Mouse (Mus musculus) hematopoietic stem cell, adult 5-6 weeks (primary cell): ENCODE results near the gene Msl1. TPM values are rescaled to one million over a fixed set of nuclear protein-coding genes. Genes with fewer than 3 reads are reported as not detected.
A peak's percentile ranks its signal among the peaks of the same experiment; 100 is the strongest.

Experiments
- ATAC-seq, 2 experiments: fragments of 125-278 bp in 1 of 2; replicated peaks in 1 of 2; 2 replicates each; pipeline ENCODE4 v1.8.0; 2016 to 2017; ENCODE audit warnings: inconsistent platforms in 2 of 2, mild to moderate bottlenecking in 2 of 2, moderate number of reproducible peaks in 2 of 2, low read depth in 1 of 2, moderate TSS enrichment in 1 of 2; ENCODE audit not compliant: low FRiP score in 2 of 2, poor library complexity in 2 of 2, severe bottlenecking in 2 of 2, insufficient read depth in 1 of 2, low TSS enrichment in 1 of 2
- total RNA-seq: library from RNA; stranded (forward); fragments of 172-1452, 232-1000 nt; gene quantifications from 2 replicates; pipeline ENCODE4 v1.2.3, GENCODE M21; 2017

Gene Msl1
- total RNA-seq, 1 experiment from 2014 or later: 82.7 TPM

DNA sequence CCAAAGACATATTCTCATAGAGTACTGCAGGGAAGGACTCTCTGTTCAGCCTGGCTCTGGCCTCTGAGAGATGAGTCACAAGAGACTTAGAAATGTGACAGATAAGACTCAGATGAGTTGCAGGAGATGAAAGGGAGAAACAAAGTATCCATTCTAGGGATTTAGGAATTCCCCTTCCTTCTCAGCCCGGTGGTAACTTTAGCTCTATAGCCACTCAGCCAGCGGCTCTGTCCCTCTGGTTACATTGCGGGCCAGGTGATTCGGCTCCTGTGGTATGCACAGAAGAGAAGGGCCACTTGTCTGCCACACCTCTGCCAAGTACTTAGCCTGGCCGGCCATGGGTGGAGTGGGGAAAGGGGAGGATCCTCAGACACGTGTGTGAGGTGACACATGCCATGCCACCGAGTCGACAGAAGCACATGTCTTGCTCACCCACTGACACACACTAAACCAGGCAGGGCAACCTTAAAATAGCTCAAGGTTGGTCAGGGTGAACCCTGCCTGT lies 22.6 kb upstream of the Msl1 start:
- ATAC-seq: no peak

DNA sequence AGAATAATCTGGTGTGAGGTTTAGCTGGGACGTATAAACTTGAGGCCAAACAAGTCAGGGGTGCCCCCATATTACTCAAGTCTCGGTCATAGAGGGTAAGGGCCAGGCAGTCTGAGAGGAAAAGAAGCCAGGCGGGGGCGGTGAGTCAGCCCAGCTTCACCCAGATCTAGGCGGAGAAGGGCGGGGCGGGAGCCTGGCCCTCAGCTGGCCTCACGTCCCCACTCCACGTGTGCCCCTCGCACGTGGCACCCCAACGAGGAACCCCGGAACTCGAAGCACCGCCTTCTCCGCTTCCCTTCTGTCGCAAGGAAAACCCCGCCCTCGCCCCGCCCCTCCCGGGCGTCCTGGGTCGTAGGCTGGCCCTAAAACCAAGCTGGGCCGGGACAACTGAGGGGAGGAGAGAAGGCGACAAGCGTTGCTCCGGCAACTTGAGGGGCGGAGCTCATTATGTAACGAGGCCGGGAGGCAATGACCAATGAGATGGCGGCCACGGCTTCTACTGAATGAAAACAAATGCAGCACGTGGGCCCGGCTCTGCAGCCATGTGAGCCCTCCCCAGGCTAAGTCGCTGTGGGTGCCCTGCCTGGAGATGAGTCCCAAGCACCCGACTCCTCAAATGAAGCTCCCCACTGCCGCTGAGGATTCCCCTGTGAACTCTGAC lies 21.6 kb upstream of the Msl1 start:
- peak; percentile 74 to 89 for ATAC-seq

DNA sequence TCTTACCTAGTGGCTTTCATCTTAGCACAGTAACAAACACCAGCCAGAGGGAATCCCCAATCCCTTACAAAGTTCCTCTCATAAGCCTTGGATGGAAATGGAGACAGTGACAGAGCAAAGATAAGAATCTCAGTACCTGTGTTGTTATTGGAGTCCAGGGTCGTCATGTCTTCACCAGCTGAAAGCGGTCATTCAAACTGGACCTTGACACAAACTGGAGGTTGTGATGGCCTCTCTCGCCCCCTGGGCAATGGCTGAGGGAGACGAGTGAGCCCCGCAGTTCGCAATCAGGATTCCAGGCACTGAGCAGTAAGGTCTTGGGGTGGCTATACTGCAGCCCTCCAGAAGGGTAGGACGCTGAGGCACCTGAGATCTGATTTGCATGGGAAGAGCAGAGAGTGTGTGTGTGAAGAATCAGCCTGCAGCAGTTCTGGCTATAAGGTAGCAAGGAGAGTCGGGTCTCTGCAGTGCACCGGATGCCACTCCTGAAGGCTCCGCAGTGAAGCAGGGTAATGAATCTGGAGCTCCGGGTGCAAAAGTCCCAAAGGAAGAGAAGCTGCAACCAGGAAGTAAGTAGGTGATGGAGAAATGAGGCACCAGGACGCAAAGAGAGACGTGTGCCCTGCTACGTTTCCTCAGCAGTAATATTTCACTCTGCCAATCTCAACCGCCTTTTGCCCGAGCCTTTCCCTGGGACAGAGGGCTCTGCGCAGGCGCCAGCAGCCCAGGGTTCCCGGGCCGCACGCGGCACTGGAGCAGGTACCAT lies 20.6 kb upstream of the Msl1 start, which contains the start of gene Nr1d1:
Nr1d1 (minus strand) TSS at position 752 of the 766 bp plus-strand sequence.
- ATAC-seq: no peak

DNA sequence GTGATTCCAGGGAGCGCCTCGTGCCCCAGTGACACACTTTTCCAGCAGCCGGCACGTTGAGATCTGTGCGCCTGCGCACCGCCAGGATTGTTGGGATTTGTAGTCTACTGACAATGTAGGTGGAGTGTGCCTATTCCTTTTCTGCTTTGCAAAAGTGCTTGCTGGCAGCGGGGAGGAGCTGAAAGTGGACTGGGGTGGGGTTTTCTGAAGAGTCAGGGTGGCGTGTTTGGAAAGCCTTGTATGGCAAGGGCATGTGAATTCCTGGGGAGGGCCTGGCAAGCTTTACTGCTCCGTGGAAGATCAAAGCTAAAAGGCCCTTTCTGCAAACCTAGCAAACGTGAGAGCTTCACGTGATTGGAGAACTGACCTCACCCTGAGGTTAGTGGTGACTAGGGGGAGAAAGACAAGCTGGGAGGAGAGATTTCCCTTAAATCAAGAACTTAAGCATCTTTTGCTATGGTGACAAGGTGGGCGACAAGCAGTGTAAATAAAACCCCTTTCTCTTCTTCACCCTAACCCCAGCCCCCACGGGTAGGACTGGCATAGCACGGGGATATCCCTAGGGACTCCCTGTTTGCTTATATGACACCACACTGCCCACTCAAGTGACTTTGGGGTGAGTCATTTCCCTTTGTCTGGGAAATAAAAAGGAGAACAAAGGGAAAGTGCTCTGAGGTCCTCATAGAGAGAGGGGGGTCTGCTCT lies 19.8 kb upstream of the Msl1 start:
- ATAC-seq: peak; percentile 56 to 57

DNA sequence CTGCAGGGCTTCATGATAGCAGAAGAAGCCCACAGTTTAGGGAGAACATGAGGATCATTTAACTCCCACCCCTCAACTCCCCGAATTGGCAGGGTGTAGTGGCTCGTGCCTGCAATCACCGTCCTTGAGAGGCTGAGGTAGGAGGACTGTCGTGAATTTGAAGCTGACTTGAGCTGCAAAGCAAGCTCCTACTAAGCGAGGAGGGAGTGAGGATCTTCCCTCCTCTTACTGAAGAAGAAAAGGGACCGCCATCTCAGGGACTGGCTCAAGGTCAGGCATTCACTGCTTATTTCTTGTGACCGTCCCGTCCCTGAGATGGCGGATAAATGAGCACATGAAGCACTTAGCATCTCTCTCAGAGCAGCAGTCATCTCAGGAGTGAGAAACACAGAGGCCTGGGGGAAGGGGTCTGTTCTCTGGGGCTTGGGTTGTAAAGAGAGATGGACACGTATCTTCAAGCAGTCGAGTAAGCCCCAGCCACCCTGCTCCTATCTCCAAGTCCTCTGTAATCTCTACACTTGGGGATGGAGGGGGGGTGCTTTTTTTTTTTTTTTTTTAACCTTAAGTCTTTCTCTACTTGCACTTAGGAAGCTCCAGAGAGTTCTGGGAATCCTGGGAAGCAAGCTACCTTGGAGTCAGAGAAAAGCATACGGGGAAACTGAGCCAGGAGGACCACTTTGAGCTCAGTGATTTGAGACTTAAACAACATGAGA lies 19.1 kb upstream of the Msl1 start:
- ATAC-seq: no peak

DNA sequence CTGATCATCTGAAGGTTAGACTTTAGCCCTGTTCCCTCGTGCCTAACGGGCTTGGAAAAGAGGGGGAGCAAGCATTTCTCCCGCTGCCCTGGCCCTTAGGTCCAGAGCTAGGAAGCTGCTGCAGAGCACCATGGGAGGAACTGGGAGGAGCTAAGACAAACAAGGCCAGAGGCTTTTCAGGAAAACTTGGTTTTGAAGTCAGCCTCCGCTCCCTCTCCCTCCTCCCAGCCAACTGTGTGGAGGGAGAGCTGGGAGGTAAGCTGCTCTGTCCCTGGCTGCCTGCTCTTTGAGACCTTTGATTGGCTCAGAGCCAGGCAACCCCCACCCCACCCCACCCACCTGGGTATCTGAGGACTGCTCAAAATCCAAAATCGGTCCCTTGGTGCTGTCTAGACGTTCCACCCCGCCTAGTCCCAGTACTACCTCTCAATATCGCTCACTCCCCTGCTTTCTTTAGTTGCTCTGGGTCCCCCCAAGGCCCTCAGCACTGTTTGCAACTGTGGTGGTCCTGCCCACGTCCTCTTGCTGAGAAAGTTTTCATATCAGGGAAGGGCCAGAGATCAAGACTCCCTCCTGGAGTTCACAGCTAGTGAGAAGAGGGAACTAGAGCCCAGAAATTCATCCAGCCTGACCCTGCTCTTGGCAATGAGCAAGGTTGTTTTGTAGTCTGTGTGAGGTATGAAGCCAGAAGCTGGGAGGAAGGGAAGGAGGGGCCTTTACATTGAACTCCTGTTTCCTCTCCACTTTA lies 18.3 kb upstream of the Msl1 start:
- no peak for ATAC-seq

DNA sequence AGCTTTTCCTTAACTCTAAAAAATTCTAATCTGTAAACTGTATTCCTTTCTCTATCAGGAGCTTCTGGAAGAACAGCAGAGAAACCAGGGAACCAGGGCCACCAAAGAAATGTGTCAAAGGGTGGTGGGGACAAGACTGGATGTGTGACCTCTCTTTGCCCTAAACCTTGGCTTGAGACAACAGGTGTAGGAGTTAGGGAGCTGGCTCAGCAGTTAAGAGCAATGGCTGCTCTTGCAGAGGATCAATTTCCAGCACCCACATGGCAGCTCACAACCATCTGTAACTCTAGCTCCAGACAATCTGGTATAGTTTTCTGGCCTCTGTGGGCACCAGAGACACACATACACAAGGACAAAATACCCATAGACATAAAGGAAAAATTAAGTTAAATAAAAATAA lies 17.4 kb upstream of the Msl1 start:
- no peak for ATAC-seq

DNA sequence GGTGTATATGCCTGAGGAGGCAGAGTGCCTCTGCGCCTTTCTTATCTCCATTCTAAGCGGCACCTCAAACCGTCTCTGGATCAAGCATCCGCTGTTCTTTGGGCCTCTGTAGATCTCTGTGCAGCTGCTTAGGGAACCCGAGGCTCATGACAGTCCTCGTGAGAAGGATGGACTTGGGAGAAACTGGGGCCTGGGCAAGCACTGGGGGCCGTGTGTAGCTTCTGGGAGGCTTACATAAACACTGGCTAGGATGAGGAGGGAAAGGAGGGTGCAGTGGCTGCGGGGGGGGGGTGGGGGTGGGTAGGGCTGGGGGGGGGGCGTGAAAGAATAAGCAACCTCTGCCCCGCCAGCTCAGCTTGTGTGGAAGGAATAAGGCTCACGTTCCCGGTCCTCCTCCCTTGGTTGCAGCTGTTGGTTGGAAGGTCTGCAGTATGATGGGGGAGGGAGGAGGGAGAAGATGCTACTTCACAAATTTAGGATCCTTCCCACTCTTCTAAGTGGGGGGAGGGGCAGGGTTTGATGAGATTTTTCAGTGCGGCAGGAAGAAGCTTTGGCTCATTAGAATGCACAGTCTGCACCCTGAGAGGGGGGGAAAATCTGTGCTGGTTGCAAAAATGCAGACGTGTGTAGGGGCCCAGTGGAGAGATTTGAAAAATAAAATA lies 13.3 kb upstream of the Msl1 start:
- ATAC-seq: no peak

DNA sequence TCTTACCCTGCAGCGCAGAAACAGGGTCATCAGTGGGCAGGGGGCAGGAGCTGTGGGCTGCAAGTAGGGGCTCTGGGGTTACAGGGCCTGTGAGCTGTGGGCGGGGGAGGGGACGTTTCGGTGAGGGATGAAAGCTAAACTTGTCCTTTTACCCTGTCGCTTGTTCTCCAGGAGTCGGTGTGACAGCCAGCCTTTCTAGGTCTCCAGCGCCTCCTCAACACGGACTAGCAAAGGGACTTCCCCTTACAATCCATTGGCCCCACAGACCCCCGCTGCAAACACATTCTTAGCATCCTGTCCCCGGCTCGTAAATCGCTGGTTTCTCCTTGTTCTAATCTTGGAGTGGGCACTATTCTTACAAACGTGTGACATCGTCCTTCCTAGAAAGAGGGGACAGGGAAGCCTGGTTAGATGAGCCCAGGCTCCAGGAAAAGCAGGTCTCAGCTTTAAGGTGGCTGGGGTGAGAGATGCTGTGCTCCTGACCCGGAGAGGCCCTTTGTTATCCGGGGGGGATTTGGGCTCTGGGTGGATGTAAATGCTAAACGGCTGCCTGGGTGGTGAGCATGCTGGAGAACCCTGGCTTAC lies 12.6 kb upstream of the Msl1 start:
- no peak for ATAC-seq

DNA sequence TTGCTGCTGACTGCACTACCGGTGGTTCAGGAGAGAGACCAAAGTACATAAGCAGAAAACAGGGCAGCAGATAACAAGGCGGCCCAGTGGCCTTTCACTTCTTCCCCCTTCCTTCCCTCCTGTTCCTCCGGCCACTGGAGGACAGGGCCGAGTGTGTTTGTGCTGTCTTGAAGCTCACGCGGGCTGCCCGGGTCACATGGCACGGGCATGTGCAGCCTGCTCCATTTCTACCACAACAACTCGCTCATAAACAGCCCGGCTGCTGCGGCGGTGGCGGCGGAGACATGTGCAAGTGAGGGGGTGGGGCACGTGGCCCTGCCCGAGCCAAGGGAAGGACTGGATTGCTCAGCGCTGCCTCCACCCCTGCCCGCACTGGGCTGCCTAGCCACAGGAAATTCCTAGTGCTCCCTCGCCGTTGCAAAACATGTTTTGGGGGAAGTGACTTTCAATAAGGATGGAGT lies 12.1 kb upstream of the Msl1 start:
- peak; percentile 57 to 78 for ATAC-seq

DNA sequence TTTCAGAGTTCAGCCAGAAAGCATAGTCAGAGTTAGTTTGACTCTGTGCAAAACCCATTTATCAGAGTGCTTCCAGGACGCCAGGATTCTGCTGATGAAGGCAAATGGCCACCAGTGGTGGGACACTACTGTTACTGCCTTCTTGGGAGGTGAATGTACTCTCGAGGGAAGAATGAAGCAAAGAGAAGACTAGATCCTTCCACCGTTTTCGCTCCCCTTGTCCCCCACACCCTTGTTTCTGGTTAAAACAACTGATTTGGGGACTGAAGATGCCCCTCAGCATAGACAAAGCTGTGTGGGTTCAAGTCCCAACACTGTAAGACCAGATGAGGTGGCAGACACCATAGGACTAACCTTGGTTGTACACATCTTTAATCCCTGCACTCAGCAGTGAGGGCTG lies 11.2 kb upstream of the Msl1 start:
- ATAC-seq: no peak

DNA sequence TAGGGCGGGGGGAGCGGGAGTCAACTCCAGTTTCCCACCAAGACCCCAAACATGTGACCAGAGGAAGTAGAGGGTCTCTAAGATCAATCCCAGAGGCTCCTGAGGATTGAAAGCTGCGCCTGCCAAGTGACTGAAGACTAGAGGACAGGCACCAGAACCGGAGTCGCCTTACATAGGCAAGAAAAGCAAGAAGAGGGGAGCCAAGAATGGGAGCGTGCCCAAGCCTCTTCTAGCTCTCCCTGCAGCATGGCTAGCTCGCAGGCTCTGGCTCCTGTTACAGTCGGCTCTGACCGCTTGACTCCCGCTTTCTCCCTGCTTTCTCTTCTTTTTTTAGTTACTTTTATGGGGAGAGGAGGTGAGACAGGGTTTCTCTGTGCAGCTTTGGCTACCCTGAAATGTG lies 10.1 kb upstream of the Msl1 start:
- ATAC-seq: no peak

DNA sequence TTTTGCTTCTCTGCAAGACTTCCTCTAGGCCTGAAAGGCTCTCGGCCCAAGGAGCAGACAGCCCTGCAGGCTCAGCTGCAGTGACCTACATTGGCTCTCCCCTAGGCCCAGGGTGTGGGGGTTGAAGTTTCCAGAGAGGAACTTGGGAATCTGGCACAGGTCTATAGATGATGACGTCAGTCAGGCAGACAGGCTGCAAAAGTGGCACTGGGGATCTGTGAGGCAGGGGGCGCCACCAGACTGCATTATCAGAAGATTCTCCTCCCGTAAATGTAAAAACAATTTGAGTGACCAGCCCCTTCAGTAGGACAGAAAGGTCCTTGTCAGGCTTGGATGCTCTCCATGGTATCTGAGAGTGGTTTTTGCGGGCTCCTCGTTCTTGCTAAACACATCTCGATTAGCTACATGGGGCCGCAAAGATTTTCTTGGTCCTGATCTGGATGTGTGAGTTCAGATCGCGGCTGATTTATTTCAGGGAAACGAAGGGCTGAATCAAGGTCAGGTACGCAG lies 9.5 kb upstream of the Msl1 start:
- peak in 1 of 2 experiments; percentile 10; a peak in 1 of 4 replicates for ATAC-seq

DNA sequence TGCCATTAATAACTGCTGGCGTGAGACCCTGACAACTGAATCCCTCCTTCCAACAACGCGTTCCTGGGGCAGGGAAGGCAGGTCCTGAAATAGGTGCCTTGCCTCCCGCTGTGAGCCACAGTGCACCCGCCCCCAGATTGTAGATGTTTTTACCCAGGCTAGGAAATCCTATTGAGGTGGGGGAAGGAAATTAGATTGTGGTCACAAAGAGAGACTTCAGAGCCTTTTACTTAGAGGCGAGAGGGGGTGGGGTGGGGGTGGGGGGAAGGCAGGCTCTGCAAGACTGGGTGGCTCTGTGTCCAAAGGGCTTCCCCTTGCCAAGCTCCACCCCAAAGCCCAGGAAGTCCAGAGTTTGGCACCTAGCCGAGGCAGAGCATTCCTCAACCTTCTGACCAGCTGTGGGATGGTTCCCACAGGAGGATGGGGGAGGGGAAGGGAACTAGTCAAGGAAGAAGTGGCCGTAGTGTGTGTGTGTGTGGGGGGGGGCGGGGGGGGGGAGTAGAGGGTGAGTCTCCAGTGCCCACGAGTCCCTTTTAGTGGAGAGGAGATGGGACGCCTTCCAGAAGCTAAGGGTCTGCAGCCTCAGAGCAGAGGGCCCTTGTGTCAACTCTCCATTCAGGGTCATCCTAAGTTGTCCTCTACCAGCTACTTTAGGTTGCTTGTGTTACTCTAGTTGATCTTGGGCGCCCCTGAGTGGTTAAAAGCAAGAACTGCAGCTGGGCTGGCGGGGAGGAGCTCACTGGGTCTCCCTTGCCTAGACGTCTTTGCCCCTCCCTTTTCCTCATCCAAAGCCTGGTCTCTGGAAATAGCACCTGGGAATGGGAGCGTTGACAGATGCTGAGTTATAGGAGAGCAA lies 8.7 kb upstream of the Msl1 start:
- peak; percentile 38 to 42; a peak in 3 of 4 replicates for ATAC-seq

DNA sequence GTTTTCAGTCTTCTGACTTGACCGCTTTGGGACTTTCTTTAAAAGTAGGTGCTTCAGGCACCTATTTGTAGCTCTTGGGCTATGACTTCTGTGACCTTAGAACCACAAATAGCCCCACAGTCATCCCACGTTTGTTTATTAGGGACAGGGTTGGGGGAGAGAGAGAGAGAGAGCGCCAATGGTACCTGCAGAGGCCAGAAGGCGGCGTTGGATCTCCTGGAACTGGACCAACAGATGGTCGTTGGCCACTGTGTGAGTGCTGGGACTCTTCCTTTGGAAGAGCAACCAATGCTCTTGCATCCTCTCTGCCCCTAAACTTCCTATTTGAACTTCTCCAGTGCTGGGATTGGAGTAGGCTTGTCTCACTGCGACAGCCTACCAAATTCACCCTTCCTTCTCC lies 8.1 kb upstream of the Msl1 start:
- no peak for ATAC-seq
